Mouse (Mus musculus) forebrain, embryonic 11.5 days (tissue): ENCODE data around the gene Fam114a1. TPM values are rescaled to one million over a fixed set of nuclear protein-coding genes. Genes with fewer than 3 reads are reported as not detected.

Source experiments
- microRNA counts: library from miRNA; unstranded; fragments of <30 nt; microRNA quantifications from one replicate; lab custom pipeline; 2015
- microRNA-seq: library from miRNA; unstranded; fragments of <30 nt; microRNA quantifications from one replicate; pipeline ENCODE4, GENCODE M21; 2016; ENCODE audit not compliant: insufficient number of aligned reads
- polyA plus RNA-seq: library from polyadenylated mRNA; unstranded; fragments of >200 nt; fragmentation: Nextera tagmentation; extraction: Ambion mirVana; gene quantifications from 2 replicates; pipeline ENCODE4 v1.2.1, GENCODE M21; 2014

The Fam114a1 gene
- polyA plus RNA-seq, 1 experiment from 2014 or later, result 16.1 TPM

MicroRNAs encoded within 50 kb of the gene (microRNA counts, 519-probe panel; counts per million panel counts)
- 31.2 counts per million for microRNA mmu-miR-574-3p (lab: Ali Mortazavi, UCI)
- microRNA mmu-miR-574-5p (lab: Ali Mortazavi, UCI), result 31.2 counts per million

Small RNA genes lying within 50 kb of the gene (microRNA-seq; reads per million reads assigned to microRNA genes)
- gene Mir574, result 72.4 reads per million, percentile 31 among the genes with 10 or more reads in this experiment

Other genes starting within 250 kb of the Fam114a1 start
- 39.4 and 40.9 TPM in 2 replicates for gene Klf3, start 166.7 kb upstream of the Fam114a1 start, polyA plus RNA-seq
- gene Tlr1, start 36.5 kb upstream of the Fam114a1 start, polyA plus RNA-seq, result 0.25 and 0.65 TPM in 2 replicates
- 0.32 and 0.45 TPM in 2 replicates for gene Tlr6, start 10.0 kb upstream of the Fam114a1 start, polyA plus RNA-seq
- 0.21 TPM in 1 of 2 replicates, not detected in the other for gene Tmem156, start 122.1 kb downstream of the Fam114a1 start, polyA plus RNA-seq
- gene Klhl5, start 137.5 kb downstream of the Fam114a1 start, polyA plus RNA-seq, result 42.2 and 42.8 TPM in 2 replicates
- gene Wdr19, start 229.6 kb downstream of the Fam114a1 start, polyA plus RNA-seq, result 14.7 and 15.2 TPM in 2 replicates